Mouse (Mus musculus) neural tube, embryonic 13.5 days (tissue): ENCODE data around the gene 4930447C04Rik. TPM values are rescaled to one million over a fixed set of nuclear protein-coding genes. Genes with fewer than 3 reads are reported as not detected.
A peak's percentile ranks its signal among the peaks of the same experiment; 100 is the strongest.

Experiments used
- ATAC-seq: fragments of 200-750 bp; cut with Nextera tagmentation; 2 replicates; pipeline ENCODE4 v1.8.0; 2017; ENCODE audit warnings: low read depth, mild to moderate bottlenecking, moderate TSS enrichment, moderate library complexity
- H3K27ac ChIP-seq: fragments of 300-500 bp; sonication (generic); replicated peaks from 2 replicates; pipeline ENCODE4 v1.5.1; 2015; ENCODE audit warnings: moderate library complexity, mild to moderate bottlenecking, inconsistent platforms
- H3K27me3 ChIP-seq: fragments of 300-500 bp; sonication (generic); 2 replicates; pipeline ENCODE4 v1.6.1; 2015; ENCODE audit warnings: mild to moderate bottlenecking, inconsistent platforms
- H3K36me3 ChIP-seq: fragments of 300-500 bp; sonication (generic); 2 replicates; pipeline ENCODE4 v1.6.1; 2015; ENCODE audit warnings: mild to moderate bottlenecking, inconsistent platforms
- H3K4me1 ChIP-seq: fragments of 300-500 bp; sonication (generic); replicated peaks from 2 replicates; pipeline ENCODE4 v1.6.1; 2015; ENCODE audit warnings: inconsistent platforms
- H3K4me2 ChIP-seq: fragments of 300-500 bp; sonication (generic); 2 replicates; pipeline ENCODE4 v1.6.1; 2015; ENCODE audit warnings: inconsistent platforms, mild to moderate bottlenecking, moderate library complexity
- H3K4me3 ChIP-seq: fragments of 300-500 bp; sonication (generic); 2 replicates; pipeline ENCODE4 v1.5.1; 2015; ENCODE audit warnings: mild to moderate bottlenecking, inconsistent platforms
- H3K9ac ChIP-seq: fragments of 300-500 bp; sonication (generic); 2 replicates; pipeline ENCODE4 v1.6.1; 2015; ENCODE audit warnings: moderate library complexity, mild to moderate bottlenecking, inconsistent platforms
- H3K9me3 ChIP-seq: fragments of 300-500 bp; sonication (generic); 2 replicates; pipeline ENCODE4 v1.6.1; 2016; ENCODE audit warnings: inconsistent platforms
- WGBS: fragments of 180-500 bp; shearing (Covaris S2); methylation state at CpG from one replicate; pipeline ENCODE4 v1.1.7; 2015; 5-methylcytosine and 5-hydroxymethylcytosine counted together
- polyA plus RNA-seq: library from polyadenylated mRNA; unstranded; fragments of >200 nt; fragmentation: Nextera tagmentation; extraction: Ambion mirVana; gene quantifications from 2 replicates; pipeline ENCODE4 v1.2.1, GENCODE M21; 2015

Gene 4930447C04Rik
- polyA plus RNA-seq, 1 experiment from 2014 or later: 7.3 TPM

DNA sequence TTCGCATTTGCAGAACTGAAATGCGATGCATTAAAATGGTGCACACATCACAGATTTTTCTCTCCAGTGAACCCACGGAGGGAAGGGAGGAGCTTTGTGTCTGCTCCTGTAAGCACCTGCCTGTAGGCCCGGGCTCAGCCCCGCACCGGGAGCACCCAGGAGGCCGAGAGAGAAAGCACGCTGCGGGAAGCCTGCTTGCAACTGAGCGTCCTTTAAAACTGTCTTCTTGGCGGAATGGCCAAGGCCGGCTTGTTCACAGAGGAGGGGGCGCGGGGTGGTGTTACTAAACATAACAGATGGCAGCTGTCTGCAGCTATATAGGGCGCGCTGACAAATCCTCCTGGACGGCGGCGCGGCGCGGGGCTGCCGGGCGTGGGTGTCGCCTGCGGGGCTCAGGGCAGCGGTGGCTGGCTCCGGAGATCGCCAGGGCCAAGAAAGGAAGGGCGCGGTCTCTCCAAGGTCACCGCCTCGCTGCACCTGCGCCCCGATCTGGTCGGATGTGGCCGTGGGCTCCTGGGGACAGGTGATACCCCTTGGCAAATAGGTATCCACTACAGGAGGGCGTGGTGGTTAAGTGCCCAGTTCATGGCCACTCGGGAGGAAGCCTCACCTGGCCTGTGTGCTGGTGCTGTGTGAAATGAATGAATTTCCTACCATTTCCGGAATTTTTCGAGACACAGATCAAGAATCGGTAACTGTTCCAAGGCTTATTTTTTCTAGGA lies 108.7 kb downstream of the 4930447C04Rik start:
- Histone ChIP-seq H3K27ac (peak overlapping the region; percentile 67), H3K9ac (peak overlapping the region; percentile 72), H3K27me3 (peaks cover 34% of the 10 kb centered on the region)

More for the DNA sequence above, 108.7 kb downstream of the 4930447C04Rik start:
- Histone ChIP-seq H3K36me3 (no peaks in the 10 kb centered on the region), H3K9me3 (no peaks in the 10 kb centered on the region), H3K4me1 (peaks cover 10% of the 10 kb centered on the region), H3K4me2 (peak overlapping the region; percentile 69), H3K4me3 (peak overlapping the region; percentile 41)
- peak; percentile 80 for ATAC-seq
- 8% methylated on average over 41 of the region's 42 CpGs for WGBS

Other genes with a start within 250 kb of the 4930447C04Rik start
- gene Ppm1a, start 183.3 kb downstream of the 4930447C04Rik start, polyA plus RNA-seq: 75.4 and 77.2 TPM in 2 replicates
- gene Six6, start 882 bp downstream of the 4930447C04Rik start, polyA plus RNA-seq: not detected in 2 replicates
- 8.8 and 13.9 TPM in 2 replicates for gene Six1, start 113.1 kb upstream of the 4930447C04Rik start, polyA plus RNA-seq
- gene Six4, start 172.7 kb upstream of the 4930447C04Rik start, polyA plus RNA-seq: 1.3 and 1.6 TPM in 2 replicates
- gene Mnat1, start 182.9 kb upstream of the 4930447C04Rik start, polyA plus RNA-seq: 19.6 and 21.1 TPM in 2 replicates